Mouse (Mus musculus) small intestine, adult 2 months (tissue): ENCODE measurements around the gene Myt1l. TPM values are rescaled to one million over a fixed set of nuclear protein-coding genes. Genes with fewer than 3 reads are reported as not detected.
A peak's percentile ranks its signal among the peaks of the same experiment; 100 is the strongest.

Source experiments
- H3K27ac ChIP-seq: fragments of 200-500 bp; 2 replicates; pipeline ENCODE4 v1.5.1; 2012; ENCODE audit warnings: low read depth, low read length, control low read depth, inconsistent platforms; ENCODE audit not compliant: insufficient read depth
- H3K27me3 ChIP-seq: fragments of 200-500 bp; 2 replicates; pipeline ENCODE4 v1.6.1; 2012; ENCODE audit warnings: mild to moderate bottlenecking, moderate library complexity, low read length, inconsistent platforms; ENCODE audit not compliant: control insufficient read depth, insufficient read depth
- H3K36me3 ChIP-seq: fragments of 200-500 bp; 2 replicates; pipeline ENCODE4 v1.6.1; 2012; ENCODE audit warnings: mild to moderate bottlenecking, low read length, control low read depth, inconsistent platforms; ENCODE audit not compliant: control insufficient read depth, insufficient read depth
- H3K4me1 ChIP-seq: fragments of 200-500 bp; 2 replicates; pipeline ENCODE4 v1.6.1; 2012; ENCODE audit warnings: low read length, inconsistent platforms, mixed read lengths; ENCODE audit not compliant: control insufficient read depth, insufficient read depth, insufficient read length
- H3K4me3 ChIP-seq: fragments of 200-500 bp; 2 replicates; pipeline ENCODE4 v1.5.1; 2012; ENCODE audit warnings: low read depth, mild to moderate bottlenecking, control low read depth, inconsistent platforms, low read length, moderate library complexity
- CTCF ChIP-seq: fragments of 200-500 bp; IDR thresholded peaks from 2 replicates; pipeline ENCODE4 v1.5.1; 2012; ENCODE audit warnings: low read depth, mild to moderate bottlenecking, control low read depth, inconsistent platforms, low read length, moderate library complexity, mixed read lengths; ENCODE audit not compliant: insufficient replicate concordance, insufficient read length; ENCODE audit errors: extremely low read depth
- POLR2A ChIP-seq: fragments of 200-500 bp; IDR thresholded peaks from 2 replicates; pipeline ENCODE4 v1.6.1; 2012; ENCODE audit warnings: low read depth, mild to moderate bottlenecking, control low read depth, inconsistent platforms, low read length, moderate library complexity
- WGBS: fragments of 180-500 bp; shearing (Covaris S2); methylation state at CpG from one replicate; pipeline ENCODE4 v1.1.7; 2018; 5-methylcytosine and 5-hydroxymethylcytosine counted together
- polyA plus RNA-seq: library from polyadenylated mRNA; depleted of rRNA; stranded (reverse); fragments of >200 nt; gene quantifications from 2 replicates; pipeline ENCODE4 v1.2.3, GENCODE M21; 2012

Myt1l gene
- polyA plus RNA-seq, 1 experiment = 0.38 TPM

DNA sequence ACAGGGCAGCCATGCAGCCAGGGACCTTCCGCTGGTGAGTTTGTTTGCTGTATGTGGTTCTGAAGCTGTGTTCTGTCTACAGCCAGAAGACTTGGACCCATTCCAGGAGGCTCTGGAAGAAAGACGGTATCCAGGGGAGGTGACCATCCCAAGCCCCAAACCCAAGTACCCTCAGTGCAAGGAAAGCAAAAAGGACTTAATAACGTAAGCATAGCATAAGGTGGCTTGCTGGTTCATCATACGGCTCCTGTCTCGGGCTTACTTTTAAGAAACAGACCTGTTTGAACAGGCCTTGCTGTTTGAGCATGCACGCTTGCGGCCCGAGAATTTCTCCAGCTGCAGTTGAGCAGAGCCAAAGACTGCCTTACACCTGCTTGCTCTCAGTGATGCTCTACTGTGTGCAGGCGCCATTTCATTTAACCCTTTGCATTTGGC, 326.0 kb downstream of the Myt1l start:
- Histone ChIP-seq H3K4me1 (no peaks in the 10 kb centered on the region), H3K27me3 (no peaks in the 10 kb centered on the region), H3K27ac (no peak overlapping the region), H3K36me3 (no peaks in the 10 kb centered on the region), H3K4me3 (no peak overlapping the region)
- TF ChIP-seq CTCF (no peak), POLR2A (no peak)
- 80% methylated on average over 9 of the region's 9 CpGs for WGBS

DNA sequence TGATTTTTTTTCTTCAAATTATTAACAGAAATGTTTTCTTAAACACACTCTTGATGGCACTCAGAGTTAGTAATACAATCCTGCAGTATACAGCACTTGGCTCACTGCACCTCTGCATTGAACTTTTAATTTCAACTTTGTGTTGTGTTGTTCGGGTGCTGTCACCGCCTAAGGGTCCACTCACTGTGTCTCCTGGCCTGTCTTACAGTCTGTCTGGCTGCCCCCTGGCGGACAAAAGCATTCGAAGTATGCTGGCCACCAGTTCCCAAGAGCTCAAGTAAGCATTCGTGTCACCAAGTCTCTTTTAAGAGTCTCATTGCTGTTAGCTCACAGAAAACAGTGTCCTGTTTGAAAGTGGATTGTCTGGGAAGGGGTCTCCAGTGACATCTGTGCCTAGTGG, 326.8 kb downstream of the Myt1l start:
- no peak for TF ChIP-seq POLR2A
- peak; percentile 59; the same call in 1 of the 2 replicates for TF ChIP-seq CTCF
- H3K4me3 ChIP-seq = no peak overlapping the region
- H3K4me1 ChIP-seq = no peaks in the 10 kb centered on the region
- 19% methylated on average over 5 of the region's 5 CpGs for WGBS
- H3K27ac ChIP-seq = no peak overlapping the region
- H3K27me3 ChIP-seq = no peaks in the 10 kb centered on the region
- H3K36me3 ChIP-seq = no peaks in the 10 kb centered on the region

DNA sequence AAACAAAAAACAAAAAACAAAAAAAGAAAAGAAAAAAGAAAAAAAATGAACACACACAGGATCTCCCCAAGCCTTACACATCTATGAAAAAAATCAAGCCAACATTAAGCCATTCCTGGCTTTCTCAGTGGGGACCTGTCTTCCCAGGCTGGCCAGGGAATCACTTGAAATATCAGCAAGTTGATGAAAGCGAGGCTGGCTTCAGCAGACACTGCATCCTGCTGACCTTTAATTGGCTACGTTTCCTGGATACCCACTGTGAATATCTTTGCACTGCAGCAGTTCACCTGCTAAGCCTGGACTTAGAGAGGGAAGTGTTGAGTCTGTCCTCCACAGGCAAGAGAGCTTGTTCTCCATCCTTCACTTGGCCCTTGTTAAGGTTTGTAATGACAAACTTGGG, 332.8 kb downstream of the Myt1l start:
- WGBS = 51% methylated on average over 2 of the region's 2 CpGs
- Histone ChIP-seq H3K27me3 (no peaks in the 10 kb centered on the region), H3K36me3 (no peaks in the 10 kb centered on the region), H3K4me3 (no peak overlapping the region), H3K4me1 (no peaks in the 10 kb centered on the region), H3K27ac (no peak overlapping the region)
- TF ChIP-seq POLR2A (no peak), CTCF (no peak)

DNA sequence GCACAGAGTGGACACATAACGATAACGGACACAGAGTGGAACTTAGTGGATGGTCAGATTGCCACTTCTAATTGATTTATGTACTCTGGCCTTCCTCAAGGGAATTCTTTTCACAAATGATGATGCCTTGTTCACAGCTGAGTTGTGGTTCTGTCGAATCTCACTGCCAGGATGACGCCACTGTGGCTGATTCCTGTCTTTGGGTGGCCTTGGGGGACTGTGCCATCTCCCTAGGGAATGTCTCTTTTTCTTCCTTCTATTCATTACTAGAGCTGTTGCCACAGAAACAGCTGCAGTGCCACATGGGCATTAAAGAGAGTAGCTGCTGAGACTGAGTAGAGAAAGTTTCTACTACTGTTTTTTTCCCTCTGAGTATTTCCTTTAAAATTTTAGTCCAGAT, 340.1 kb downstream of the Myt1l start:
- H3K4me1 ChIP-seq = no peaks in the 10 kb centered on the region
- WGBS = 80% methylated on average over 4 of the region's 4 CpGs
- no peaks in the 10 kb centered on the region for H3K27me3 ChIP-seq
- H3K4me3 ChIP-seq = no peak overlapping the region
- no peaks in the 10 kb centered on the region for H3K36me3 ChIP-seq
- H3K27ac ChIP-seq = no peak overlapping the region
- no peak for TF ChIP-seq POLR2A
- no peak for TF ChIP-seq CTCF

DNA sequence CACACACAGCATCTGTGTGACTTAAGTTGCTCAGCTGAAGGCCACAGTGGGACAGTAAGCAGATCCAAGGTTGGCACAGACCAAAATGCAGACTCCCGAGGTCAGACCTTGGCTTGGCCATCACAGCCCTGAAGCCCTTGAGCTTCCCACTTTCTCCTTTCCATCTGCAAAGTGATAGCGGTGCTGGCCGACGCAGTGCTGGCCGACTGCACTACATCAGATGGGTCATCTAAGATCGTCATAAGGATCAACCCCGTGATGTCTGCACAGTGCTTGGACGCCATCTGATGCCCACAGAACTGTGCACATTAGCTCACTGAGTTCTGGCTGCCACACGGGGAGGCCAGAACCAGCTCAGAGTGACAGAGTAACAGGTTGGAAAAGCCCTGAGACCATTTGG, 340.6 kb downstream of the Myt1l start:
- 76% methylated on average over 9 of the region's 9 CpGs for WGBS
- no peak overlapping the region for H3K27ac ChIP-seq
- no peaks in the 10 kb centered on the region for H3K4me1 ChIP-seq
- H3K36me3 ChIP-seq = no peaks in the 10 kb centered on the region
- TF ChIP-seq CTCF (no peak), POLR2A (no peak)
- no peaks in the 10 kb centered on the region for H3K27me3 ChIP-seq
- H3K4me3 ChIP-seq = no peak overlapping the region

DNA sequence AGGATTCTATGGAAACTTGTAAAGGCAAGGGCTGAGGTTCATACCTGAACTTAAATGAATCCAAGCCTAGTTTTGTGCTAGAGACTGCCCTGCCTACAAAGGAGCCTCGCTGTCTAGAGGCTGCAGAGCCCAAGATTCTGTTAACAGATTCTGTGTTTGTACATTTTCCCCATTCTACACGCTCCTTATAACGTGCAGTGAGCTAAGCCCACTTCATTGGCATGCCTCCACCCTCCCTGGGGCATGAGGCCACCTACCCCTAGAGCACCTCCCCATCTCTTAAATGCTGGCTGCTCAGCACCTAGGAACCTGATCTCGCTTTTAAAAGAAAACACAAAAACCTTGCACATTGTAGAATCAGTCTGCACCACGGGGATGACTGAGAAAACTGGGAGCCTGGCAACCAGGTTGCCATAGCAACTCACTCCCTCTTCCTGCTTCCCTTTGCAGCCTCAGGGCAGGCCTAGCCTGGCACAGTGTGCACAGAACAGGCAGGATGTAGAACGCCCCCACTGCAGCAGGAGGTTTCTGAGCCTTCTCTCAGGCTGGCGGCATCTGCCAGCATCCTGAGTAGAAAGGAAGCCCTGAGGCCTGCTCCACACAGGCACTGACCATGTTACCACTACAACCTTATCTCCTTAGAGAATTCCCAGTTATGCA, 344.1 kb downstream of the Myt1l start:
- H3K36me3 ChIP-seq = no peaks in the 10 kb centered on the region
- no peaks in the 10 kb centered on the region for H3K4me1 ChIP-seq
- no peak overlapping the region for H3K4me3 ChIP-seq
- H3K27me3 ChIP-seq = no peaks in the 10 kb centered on the region
- 30% methylated on average over 7 of the region's 7 CpGs for WGBS
- no peak overlapping the region for H3K27ac ChIP-seq
- no peak for TF ChIP-seq POLR2A
- TF ChIP-seq CTCF = no peak

DNA sequence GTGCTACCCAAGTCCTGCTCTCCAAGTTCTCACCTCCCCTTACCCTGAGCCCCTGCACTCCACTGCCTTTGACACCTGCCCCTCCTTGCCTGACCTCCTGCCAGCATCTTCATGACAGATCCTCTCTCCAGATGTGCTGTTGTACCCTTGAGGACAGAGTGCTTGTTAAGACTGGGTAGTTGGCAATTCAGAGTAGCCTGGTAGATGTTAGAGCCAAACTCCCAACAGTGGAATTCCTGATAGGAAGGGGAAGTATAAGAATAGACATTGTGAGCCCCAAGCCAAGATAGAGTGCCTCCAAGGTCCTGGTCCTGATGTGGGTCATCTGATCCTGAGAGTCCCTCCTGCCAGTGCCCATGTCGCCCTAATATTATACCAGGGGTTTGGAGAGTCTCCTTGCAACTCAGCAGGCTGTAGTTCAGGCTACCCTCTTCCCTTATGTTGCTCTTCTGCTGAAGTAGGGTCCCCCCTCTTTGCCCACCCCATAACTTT, 345.1 kb downstream of the Myt1l start:
- Histone ChIP-seq H3K4me3 (no peak overlapping the region), H3K27ac (no peak overlapping the region), H3K27me3 (no peaks in the 10 kb centered on the region), H3K4me1 (no peaks in the 10 kb centered on the region), H3K36me3 (no peaks in the 10 kb centered on the region)
- TF ChIP-seq CTCF (no peak), POLR2A (no peak)
- WGBS = 63% methylated on average over 1 of the region's 1 CpGs
